Mouse (Mus musculus): ENCODE measurements around the gene Mindy2.
"Not testable (repeated sequence)": the region's sequence is repeated elsewhere in the genome, so short reads cannot be mapped to it uniquely, and the experiment has no call there.

Mindy2 gene

DNA sequence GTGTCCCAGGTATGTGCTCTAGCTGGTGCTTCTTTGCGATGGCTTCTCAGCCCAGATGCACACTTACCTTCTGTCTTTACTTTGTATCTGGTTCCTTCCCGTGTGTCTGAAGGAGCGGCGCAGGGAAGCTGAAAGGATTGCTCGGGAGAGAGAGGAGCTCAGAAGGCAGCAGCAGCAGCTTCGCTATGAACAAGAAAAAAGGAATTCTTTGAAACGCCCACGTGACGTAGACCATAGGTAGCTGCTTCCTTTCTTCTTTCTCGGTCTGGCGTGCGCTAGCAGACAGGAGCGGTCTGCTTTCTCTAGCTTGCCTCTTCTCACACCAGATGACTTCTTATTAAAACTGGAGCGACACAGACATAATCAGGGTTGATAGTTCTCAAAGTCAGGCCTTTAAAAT lies 72.3 kb downstream of the Mindy2 start:
- peak; percentile 31 for DNase-seq (ENCODE audit: low read depth, low spot score)

DNA sequence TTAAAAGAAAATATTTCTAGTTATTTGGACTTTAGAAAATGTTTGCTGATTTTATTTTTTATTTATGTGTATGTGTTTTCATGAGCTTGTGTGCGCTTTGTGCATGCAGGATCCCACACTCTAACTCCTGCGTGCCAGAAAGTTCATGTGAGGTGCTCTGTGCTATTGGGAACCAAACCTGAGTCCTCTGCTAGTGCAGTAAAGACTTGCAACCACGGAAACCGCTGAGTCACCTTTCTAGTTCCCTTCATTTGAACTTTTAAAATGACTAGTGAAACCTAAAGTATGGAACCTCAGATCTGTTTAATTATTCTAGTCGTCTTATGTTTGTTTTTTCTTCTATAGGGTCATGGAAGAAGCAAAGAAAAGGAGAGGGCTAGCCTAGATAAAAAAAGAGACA lies 76.0 kb downstream of the Mindy2 start:
- no peak for DNase-seq (ENCODE audit: low read depth, low spot score)

DNA sequence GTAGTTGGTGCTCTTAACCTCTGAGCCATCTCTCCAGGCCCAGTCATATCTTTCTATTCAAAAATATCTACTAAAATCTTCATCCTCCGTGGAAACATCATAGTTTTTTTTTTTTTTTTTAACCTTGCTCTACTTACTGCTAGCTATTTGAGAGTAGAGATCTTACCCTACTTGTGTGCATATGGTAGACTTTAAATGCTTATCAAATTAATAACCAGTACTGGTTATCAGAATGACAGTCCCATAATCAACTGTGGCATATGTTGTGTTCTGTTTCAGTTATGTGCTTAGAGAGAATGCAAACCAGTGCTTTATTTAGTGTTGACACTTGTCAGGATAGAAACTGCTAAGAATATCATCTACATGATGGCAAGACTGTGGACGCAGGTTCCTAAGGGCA lies 78.9 kb downstream of the Mindy2 start:
- DNase-seq (ENCODE audit: low read depth, low spot score) = no peak

DNA sequence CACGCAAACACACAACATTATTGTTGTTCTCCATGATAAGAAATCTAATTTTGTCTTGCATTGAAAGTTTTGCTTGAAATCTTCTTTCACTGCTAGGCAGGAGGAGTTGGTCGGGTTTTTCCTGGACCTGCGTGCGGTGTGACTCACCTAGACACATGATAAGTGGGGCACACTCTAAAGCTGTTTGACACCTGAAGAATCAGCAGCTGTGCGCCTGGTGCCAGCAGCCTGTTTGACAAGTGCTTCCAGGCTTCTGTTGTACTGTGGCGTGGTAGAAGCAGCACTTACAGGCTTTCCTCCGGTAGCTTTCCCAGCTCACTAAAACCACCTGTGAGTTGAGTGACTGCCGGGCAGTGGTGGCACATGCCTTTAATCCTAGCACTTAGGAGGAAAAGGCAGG lies 86.6 kb downstream of the Mindy2 start:
- peak; percentile 70 for DNase-seq (ENCODE audit: low read depth, low spot score)

DNA sequence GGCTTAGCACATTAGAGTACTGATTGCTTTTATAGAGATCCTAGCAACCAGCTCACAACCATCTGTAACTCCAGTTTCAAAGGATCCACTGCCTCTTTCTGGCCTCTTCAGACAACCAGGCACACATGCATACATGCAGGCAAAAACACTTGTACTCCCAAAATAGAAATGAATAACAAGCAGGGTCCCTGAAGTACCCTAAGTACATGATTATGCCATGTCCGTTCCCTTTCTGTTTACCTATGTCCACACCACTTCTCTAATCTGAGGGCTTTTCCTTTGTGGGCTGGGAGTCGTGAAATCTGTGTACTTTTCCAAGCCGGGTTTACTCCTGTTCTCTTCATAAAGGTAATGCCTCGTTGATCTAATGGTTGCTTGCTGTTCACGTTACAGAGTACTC lies 89.3 kb downstream of the Mindy2 start:
- DNase-seq (ENCODE audit: low read depth, low spot score) = no peak

DNA sequence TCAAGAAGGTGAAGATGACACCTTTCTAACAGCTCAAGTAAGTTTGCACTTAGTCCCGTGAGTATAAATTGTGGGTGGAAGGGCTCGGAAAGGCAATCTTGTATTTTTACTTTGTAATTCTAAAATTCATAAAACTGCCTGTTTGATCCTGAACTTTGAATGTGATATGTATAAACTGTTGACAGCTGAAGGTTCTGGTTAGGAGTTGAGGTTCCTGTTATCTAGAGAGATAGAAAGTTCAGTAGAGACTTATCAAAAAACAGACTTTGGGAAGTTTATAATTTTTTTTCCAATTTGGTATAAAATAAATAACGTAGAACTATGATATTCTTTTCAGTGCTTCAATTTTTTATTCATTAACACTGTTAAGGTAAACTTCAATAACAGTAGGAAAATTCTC lies 94.1 kb downstream of the Mindy2 start:
- no peak for DNase-seq (ENCODE audit: low read depth, low spot score)

DNA sequence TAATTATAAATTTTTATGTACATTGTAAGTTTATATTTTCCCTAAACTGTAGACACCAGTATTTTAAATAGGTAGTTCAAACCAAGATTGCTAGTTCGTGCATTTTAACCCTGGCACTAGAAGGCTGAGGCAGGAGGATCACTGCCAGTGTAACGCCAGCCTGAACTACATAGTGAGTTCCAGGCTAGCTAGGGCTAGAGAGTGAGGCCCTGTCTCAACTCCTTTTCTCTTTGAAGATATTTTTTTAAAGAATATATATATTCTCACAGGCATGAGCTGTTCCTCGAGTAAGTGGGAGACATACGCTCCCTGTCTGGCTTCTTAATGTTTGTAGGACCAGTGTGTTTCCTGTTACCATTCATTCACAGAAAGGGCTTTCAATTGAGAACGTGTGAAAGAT lies 100.2 kb downstream of the Mindy2 start:
- DNase-seq (ENCODE audit: low read depth, low spot score) = no peak

DNA sequence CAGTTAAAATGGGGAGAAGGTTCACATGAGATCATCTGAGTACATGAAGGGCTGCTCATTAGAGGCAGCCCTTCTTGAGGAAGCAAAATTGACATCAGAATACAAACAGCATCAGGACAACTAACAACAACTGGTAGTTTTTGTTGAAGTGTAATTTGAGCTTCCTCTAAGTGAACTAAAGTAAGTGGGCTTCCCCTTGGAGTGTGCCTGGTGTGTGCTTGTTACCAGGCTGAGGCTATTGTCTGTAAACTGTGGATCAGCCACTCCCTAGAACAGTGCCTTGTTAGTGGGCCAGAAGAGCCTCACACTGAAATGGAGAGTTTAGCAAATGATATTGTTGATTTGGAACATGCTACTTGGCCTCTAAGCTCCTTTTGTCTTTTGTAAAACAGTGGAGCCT lies 101.5 kb downstream of the Mindy2 start:
- DNase-seq (ENCODE audit: low read depth, low spot score) = no peak

DNA sequence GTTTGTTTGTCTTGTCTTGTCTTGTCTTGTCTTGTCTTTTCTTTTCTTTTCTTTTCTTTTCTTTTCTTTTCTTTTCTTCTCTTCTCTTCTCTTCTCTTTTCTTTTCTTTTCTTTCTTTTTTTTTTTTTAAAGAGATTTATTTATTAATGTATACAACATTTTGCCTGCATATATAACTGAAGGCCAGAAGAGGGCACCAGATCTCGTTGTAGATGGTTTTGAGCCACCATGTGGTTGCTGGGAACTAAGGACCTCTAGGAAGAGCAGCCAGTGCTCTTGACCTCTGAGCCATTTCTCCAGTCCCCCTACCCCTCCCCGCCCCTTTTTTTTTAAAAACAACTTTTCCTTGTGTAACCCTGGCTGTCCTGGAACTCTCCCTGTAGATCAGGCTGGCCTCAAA lies 104.7 kb downstream of the Mindy2 start:
- not testable (repeated sequence) for DNase-seq (ENCODE audit: low read depth, low spot score)

DNA sequence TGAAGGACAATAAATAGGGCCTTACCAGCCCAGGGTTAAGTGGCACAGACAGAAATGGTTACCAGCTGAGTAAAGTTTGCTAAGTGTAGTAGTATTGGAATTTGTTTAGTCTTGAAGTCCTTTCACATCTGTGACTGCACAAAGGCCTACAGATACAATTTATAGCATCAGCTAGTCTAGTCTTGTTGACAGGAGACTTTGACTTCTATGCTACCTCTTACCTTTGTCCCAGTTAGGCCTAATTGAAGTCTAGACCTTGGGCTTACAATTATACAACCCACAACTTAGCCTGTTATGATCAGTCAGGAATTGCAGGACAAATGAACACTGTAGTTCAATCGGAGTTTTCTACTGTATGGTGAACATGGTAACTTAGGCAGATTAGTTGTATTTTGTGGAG lies 105.5 kb downstream of the Mindy2 start:
- DNase-seq (ENCODE audit: low read depth, low spot score) = no peak

Data from brain, adult 2 months (tissue).